Mouse (Mus musculus) liver, embryonic 12.5 days (tissue): ENCODE measurements around the gene Hipk2. TPM values are rescaled to one million over a fixed set of nuclear protein-coding genes. Genes with fewer than 3 reads are reported as not detected.
A peak's percentile ranks its signal among the peaks of the same experiment; 100 is the strongest.

Source experiments
- ATAC-seq: fragments of 200-750 bp; cut with Nextera tagmentation; 2 replicates; pipeline ENCODE4 v1.8.0; 2017; ENCODE audit warnings: moderate number of reproducible peaks, mild to moderate bottlenecking, moderate library complexity
- H3K27ac ChIP-seq: fragments of 300-500 bp; sonication (generic); 2 replicates; pipeline ENCODE4 v1.5.1; 2016; ENCODE audit warnings: mild to moderate bottlenecking
- H3K27me3 ChIP-seq: fragments of 300-500 bp; sonication (generic); replicated peaks from 2 replicates; pipeline ENCODE4 v1.6.1; 2016; ENCODE audit warnings: mild to moderate bottlenecking, moderate library complexity
- H3K36me3 ChIP-seq: fragments of 300-500 bp; sonication (generic); 2 replicates; pipeline ENCODE4 v1.6.1; 2016; ENCODE audit warnings: mild to moderate bottlenecking, moderate library complexity
- H3K4me1 ChIP-seq: fragments of 300-500 bp; sonication (generic); 2 replicates; pipeline ENCODE4 v1.6.1; 2016
- H3K4me2 ChIP-seq: fragments of 300-500 bp; sonication (generic); 2 replicates; pipeline ENCODE4 v1.6.1; 2016; ENCODE audit warnings: mild to moderate bottlenecking, moderate library complexity
- H3K4me3 ChIP-seq: fragments of 300-500 bp; sonication (generic); 2 replicates; pipeline ENCODE4 v1.5.1; 2016; ENCODE audit warnings: mild to moderate bottlenecking, moderate library complexity
- H3K9ac ChIP-seq: fragments of 300-500 bp; sonication (generic); 2 replicates; pipeline ENCODE4 v1.6.1; 2016; ENCODE audit warnings: mild to moderate bottlenecking, moderate library complexity
- H3K9me3 ChIP-seq: fragments of 300-500 bp; sonication (generic); replicated peaks from 2 replicates; pipeline ENCODE4 v1.6.1; 2016; ENCODE audit warnings: mild to moderate bottlenecking, moderate library complexity
- WGBS: fragments of 180-500 bp; shearing (Covaris S2); methylation state at CpG from one replicate; pipeline ENCODE4 v1.1.7; 2016; ENCODE audit not compliant: insufficient replicate concordance; 5-methylcytosine and 5-hydroxymethylcytosine counted together
- polyA plus RNA-seq: library from polyadenylated mRNA; unstranded; fragments of >200 nt; fragmentation: Nextera tagmentation; extraction: Ambion mirVana; gene quantifications from 2 replicates; pipeline ENCODE4 v1.2.1, GENCODE M21; 2016

Hipk2 gene
- polyA plus RNA-seq, 1 experiment from 2014 or later = 26.8 TPM

- peak; percentile 44; the same call in 1 of the 2 replicates for ATAC-seq
- Histone ChIP-seq H3K27ac (peak overlapping the region; percentile 100), H3K4me1 (peaks cover 100% of the 10 kb centered on the region), H3K4me3 (0 out of 2 replicates have a peak overlapping the region, but pooled peaks have one; percentile 22), H3K9me3 (no peaks in the 10 kb centered on the region), H3K36me3 (no peaks in the 10 kb centered on the region), H3K27me3 (no peaks in the 10 kb centered on the region), H3K9ac (peak overlapping the region; percentile 37; the same call in 1 of the 2 replicates), H3K4me2 (peak overlapping the region; percentile 64)
- 22% methylated on average over 4 of the region's 4 CpGs for WGBS
Measured at GRCm38 (mm10) chr6:38916571-38916970, 40.6 kb upstream of the Hipk2 start.

DNA sequence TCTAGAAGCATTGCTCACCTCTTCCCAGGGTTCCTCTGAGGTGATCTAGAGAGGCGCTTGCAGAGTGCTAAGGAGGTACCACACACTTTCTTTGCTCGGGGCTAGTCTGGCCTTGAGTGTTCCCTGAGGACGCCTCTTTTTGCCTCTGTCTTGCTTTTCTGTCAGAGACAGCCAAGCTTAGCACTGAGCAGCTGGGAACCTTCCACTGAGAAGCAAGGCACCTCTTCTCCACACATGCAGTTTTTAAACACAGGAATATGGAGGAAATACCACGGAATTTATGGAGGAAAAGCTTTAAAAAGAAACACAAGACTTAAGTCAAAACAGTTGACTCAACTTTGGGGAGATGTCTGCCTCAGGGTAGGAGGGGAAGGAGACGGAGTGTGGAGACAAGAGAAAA lies 39.8 kb upstream of the Hipk2 start:
- ATAC-seq = no peak
- WGBS = 72% methylated on average over 5 of the region's 5 CpGs
- Histone ChIP-seq H3K27me3 (no peaks in the 10 kb centered on the region), H3K4me1 (peaks cover 100% of the 10 kb centered on the region), H3K4me3 (no peak overlapping the region), H3K9ac (peak overlapping the region; percentile 60), H3K27ac (peak overlapping the region; percentile 100), H3K9me3 (no peaks in the 10 kb centered on the region), H3K36me3 (no peaks in the 10 kb centered on the region), H3K4me2 (peak overlapping the region; percentile 64)

DNA sequence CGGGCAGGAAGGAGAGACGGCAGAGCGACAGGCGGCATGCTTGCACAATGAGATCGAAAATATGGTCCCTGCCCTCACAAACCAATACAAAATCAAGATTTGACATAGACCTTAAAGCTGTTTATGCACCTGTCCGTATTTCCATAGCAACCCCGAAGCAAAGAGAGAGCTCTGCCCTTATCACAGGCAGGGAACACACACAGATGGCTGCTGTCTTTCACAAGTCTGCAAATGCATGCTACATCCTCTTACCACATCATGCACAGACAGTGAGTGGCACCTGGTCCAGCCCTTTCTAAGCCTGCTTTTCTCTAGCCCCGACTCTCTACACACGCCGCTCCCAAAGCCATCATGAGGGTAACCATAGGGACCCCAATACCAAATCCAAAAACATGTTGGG lies 38.2 kb upstream of the Hipk2 start:
- Histone ChIP-seq H3K4me2 (no peak overlapping the region), H3K4me1 (peaks cover 100% of the 10 kb centered on the region), H3K9ac (0 out of 2 replicates have a peak overlapping the region, but pooled peaks have one; percentile 71), H3K9me3 (no peaks in the 10 kb centered on the region), H3K4me3 (no peak overlapping the region), H3K36me3 (no peaks in the 10 kb centered on the region), H3K27ac (peak overlapping the region; percentile 100), H3K27me3 (no peaks in the 10 kb centered on the region)
- WGBS = 71% methylated on average over 10 of the region's 10 CpGs
- ATAC-seq = no peak

GRCm38 (mm10) chr6:38913386-38914042 lies 37.5 kb upstream of the Hipk2 start:
- Histone ChIP-seq H3K4me2 (no peak overlapping the region), H3K27me3 (no peaks in the 10 kb centered on the region), H3K36me3 (no peaks in the 10 kb centered on the region), H3K9ac (peak overlapping the region; percentile 71), H3K4me3 (no peak overlapping the region), H3K4me1 (peaks cover 99% of the 10 kb centered on the region), H3K9me3 (no peaks in the 10 kb centered on the region), H3K27ac (peak overlapping the region; percentile 100)
- 73% methylated on average over 13 of the region's 13 CpGs for WGBS
- ATAC-seq = no peak

DNA sequence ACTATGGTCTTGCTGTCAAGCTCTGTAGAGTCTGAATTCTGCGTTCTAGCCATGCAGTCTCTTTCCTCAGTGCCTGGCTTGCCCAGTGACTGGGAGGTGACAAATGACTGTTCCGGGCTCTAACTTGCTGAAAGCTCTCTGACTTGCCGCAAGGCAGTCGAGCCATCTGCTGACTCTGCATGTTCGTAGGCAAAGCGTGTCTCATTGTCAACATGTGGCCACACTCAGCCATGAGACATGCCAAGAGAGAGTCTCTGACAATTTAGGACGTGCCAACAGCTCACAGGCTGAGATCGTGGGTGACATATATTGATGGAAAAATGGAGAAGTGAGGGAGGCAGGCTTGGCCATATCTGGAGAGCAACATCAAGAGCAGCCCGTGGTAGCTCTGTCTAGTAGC lies 36.9 kb upstream of the Hipk2 start:
- Histone ChIP-seq H3K4me3 (no peak overlapping the region), H3K9ac (peak overlapping the region; percentile 71), H3K4me2 (peak overlapping the region; percentile 50), H3K27ac (peak overlapping the region; percentile 100), H3K4me1 (peaks cover 99% of the 10 kb centered on the region), H3K9me3 (no peaks in the 10 kb centered on the region), H3K27me3 (no peaks in the 10 kb centered on the region), H3K36me3 (no peaks in the 10 kb centered on the region)
- no peak for ATAC-seq
- WGBS = 74% methylated on average over 9 of the region's 9 CpGs

DNA sequence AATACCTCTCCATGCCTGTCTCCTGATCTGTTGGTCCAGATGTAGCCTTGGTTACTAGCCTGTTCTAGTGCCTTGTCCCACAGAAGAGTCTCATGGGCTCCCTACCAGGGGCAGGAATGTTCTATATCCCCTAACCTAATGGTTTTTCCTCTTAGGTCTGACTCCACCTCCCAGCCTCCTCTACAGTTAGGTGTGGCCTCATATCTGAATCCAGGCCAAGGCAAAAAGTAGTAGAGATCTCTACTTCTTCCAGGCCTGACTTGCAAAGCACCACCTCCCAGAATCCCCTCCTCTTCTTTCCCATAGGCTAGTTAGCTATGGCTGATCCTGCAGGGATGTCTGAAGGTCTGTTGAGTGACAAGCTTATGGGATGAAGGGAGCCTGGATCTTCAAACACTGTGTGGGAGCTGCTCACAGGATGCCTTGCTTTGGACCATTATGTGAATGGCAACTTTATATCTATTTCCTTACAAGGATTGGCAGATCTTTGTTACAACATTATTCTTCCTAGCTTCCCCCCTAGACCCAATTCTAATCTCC lies 36.2 kb upstream of the Hipk2 start:
- Histone ChIP-seq H3K9ac (peak overlapping the region; percentile 71), H3K4me1 (peaks cover 99% of the 10 kb centered on the region), H3K9me3 (no peaks in the 10 kb centered on the region), H3K36me3 (no peaks in the 10 kb centered on the region), H3K27me3 (no peaks in the 10 kb centered on the region), H3K4me2 (peak overlapping the region; percentile 50), H3K27ac (peak overlapping the region; percentile 100), H3K4me3 (no peak overlapping the region)
- ATAC-seq = peak; percentile 36

GRCm38 (mm10) chr6:38910828-38911559 lies 35.0 kb upstream of the Hipk2 start:
- H3K9ac ChIP-seq = peak overlapping the region; percentile 71
- peak overlapping the region; percentile 100 for H3K27ac ChIP-seq
- H3K4me2 ChIP-seq = peak overlapping the region; percentile 50
- ATAC-seq = peak; percentile 92
- no peak overlapping the region for H3K4me3 ChIP-seq
- WGBS = 16% methylated on average over 3 of the region's 3 CpGs
- no peaks in the 10 kb centered on the region for H3K27me3 ChIP-seq
- H3K36me3 ChIP-seq = no peaks in the 10 kb centered on the region
- no peaks in the 10 kb centered on the region for H3K9me3 ChIP-seq
- H3K4me1 ChIP-seq = peaks cover 92% of the 10 kb centered on the region

GRCm38 (mm10) chr6:38908401-38908800 lies 32.4 kb upstream of the Hipk2 start:
- no peaks in the 10 kb centered on the region for H3K27me3 ChIP-seq
- H3K27ac ChIP-seq = peak overlapping the region; percentile 100
- H3K4me1 ChIP-seq = peaks cover 74% of the 10 kb centered on the region
- no peak overlapping the region for H3K4me2 ChIP-seq
- no peak overlapping the region for H3K4me3 ChIP-seq
- H3K9ac ChIP-seq = no peak overlapping the region
- no peak for ATAC-seq
- WGBS = 85% methylated on average over 6 of the region's 6 CpGs
- H3K36me3 ChIP-seq = no peaks in the 10 kb centered on the region
- H3K9me3 ChIP-seq = no peaks in the 10 kb centered on the region

- Histone ChIP-seq H3K4me3 (no peak overlapping the region), H3K4me1 (peaks cover 74% of the 10 kb centered on the region), H3K9ac (no peak overlapping the region), H3K9me3 (no peaks in the 10 kb centered on the region), H3K36me3 (no peaks in the 10 kb centered on the region), H3K27me3 (no peaks in the 10 kb centered on the region), H3K4me2 (no peak overlapping the region), H3K27ac (peak overlapping the region; percentile 45)
- 88% methylated on average over 6 of the region's 6 CpGs for WGBS
- ATAC-seq = no peak
Measured at GRCm38 (mm10) chr6:38906005-38906404, 30.0 kb upstream of the Hipk2 start.

DNA sequence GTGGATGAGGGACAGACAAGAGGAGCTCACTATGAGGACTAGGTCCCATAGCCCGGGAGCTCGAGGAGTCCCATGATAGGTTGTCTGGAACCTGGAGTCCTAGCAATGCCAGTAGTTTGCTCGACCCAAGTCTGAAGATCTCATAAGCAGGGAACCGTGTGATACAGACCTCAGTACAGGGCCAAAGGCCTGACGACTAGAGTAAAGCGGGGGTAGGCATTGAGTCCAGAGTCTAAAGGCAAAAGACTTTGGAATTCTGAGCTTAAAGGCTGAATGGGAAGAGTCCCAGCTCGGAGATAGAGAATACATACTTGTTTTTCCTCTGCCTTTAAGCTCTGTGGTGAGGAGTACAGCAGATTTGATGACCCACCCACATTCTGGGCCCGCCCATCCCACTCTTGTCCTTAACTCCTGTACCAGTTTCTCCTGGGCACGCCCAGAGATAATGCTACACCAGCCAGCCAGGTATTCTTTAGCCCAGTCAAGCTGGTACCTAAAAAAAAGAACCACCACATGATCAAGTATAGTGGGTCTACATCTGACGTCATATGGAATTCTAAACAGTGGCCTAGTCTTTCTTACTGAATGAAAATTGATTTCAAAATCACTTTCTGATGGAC lies 27.0 kb upstream of the Hipk2 start:
- WGBS = 74% methylated on average over 10 of the region's 10 CpGs
- Histone ChIP-seq H3K9ac (peak overlapping the region; percentile 33; the same call in 1 of the 2 replicates), H3K4me2 (peak overlapping the region; percentile 38), H3K27ac (peak overlapping the region; percentile 97), H3K36me3 (no peaks in the 10 kb centered on the region), H3K9me3 (no peaks in the 10 kb centered on the region), H3K4me3 (no peak overlapping the region), H3K4me1 (peaks cover 75% of the 10 kb centered on the region), H3K27me3 (no peaks in the 10 kb centered on the region)
- no peak for ATAC-seq

DNA sequence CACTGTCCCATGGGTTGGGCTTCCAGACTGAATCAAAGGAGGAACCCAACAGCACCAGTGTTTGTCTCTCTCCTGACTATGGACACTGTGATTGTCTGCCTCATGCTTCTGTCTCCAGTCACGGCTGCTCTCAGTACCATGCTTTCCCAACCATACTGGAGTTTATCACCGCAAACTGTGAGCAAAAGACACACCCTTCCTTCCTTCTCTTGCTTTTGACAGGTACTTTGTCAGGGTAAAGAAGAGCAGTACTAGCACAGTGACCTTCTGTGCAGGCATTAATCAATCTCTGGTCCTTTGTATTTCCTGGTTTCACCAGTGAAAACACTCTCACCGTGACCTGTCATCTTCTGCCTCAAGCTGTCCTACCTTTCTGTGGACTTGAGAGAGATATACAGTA lies 25.7 kb upstream of the Hipk2 start:
- peak overlapping the region; percentile 97 for H3K27ac ChIP-seq
- 10% methylated on average over 3 of the region's 3 CpGs for WGBS
- peak overlapping the region; percentile 70 for H3K4me2 ChIP-seq
- no peak for ATAC-seq
- no peaks in the 10 kb centered on the region for H3K36me3 ChIP-seq
- H3K4me1 ChIP-seq = peaks cover 75% of the 10 kb centered on the region
- no peaks in the 10 kb centered on the region for H3K27me3 ChIP-seq
- H3K9me3 ChIP-seq = no peaks in the 10 kb centered on the region
- peak overlapping the region; percentile 68 for H3K9ac ChIP-seq
- no peak overlapping the region for H3K4me3 ChIP-seq

DNA sequence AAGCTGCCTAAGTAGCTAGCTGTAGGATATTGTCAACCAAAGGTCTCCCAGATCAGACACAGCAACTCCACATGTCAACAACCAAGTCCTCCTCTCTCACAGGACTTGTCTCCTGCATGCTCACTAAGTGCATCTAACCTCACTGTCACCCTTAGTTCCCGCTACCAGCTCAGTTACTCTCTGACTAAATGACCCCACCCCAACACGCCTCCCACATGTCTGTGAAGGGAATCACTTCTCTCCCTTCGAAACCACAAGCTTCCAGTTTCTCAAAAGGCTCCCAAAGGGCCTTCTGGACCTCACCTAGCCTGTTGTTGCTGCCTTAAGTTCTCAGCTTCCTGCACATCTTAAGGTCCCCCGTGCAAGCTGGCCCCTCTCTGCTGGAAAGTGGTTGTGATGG lies 25.2 kb upstream of the Hipk2 start:
- no peak for ATAC-seq
- Histone ChIP-seq H3K4me3 (peak overlapping the region; percentile 37), H3K9ac (peak overlapping the region; percentile 68), H3K4me2 (peak overlapping the region; percentile 70), H3K9me3 (no peaks in the 10 kb centered on the region), H3K4me1 (peaks cover 80% of the 10 kb centered on the region), H3K27me3 (no peaks in the 10 kb centered on the region), H3K27ac (peak overlapping the region; percentile 97), H3K36me3 (no peaks in the 10 kb centered on the region)
- 34% methylated on average over 4 of the region's 4 CpGs for WGBS
